Mouse (Mus musculus) ES-E14 (cell line): ENCODE measurements at regions not wholly inside any gene's neighbourhood (a gene's known extent, or its start where the extent isn't known, plus 50 kb on each side); places are given as distances from the start of the nearest gene placed in this dataset.
"Not testable (repeated sequence)": the region's sequence is repeated elsewhere in the genome, so short reads cannot be mapped to it uniquely, and the experiment has no call there.

Experiments
- CHD2 ChIP-seq: IDR thresholded peaks from 2 replicates; pipeline ENCODE4 v1.6.1; 2014; ENCODE audit warnings: mild to moderate bottlenecking, low read depth, low read length, inconsistent platforms
- HCFC1 ChIP-seq: IDR thresholded peaks from 2 replicates; pipeline ENCODE4 v1.6.1; 2012; ENCODE audit warnings: low read length, inconsistent platforms, borderline replicate concordance; ENCODE audit not compliant: insufficient read depth
- MAFK ChIP-seq: IDR thresholded peaks from 2 replicates; pipeline ENCODE4 v1.6.1; 2014; ENCODE audit warnings: mild to moderate bottlenecking, low read depth, low read length, inconsistent platforms; ENCODE audit not compliant: insufficient read depth
- ZC3H11A ChIP-seq: IDR thresholded peaks from 2 replicates; pipeline ENCODE4 v1.6.1; 2012; ENCODE audit warnings: low read depth, mild to moderate bottlenecking, inconsistent platforms, low read length, borderline replicate concordance
- ZNF384 ChIP-seq: IDR thresholded peaks from 2 replicates; pipeline ENCODE4 v1.6.1; 2012; ENCODE audit warnings: low read depth, low read length, inconsistent platforms

DNA sequence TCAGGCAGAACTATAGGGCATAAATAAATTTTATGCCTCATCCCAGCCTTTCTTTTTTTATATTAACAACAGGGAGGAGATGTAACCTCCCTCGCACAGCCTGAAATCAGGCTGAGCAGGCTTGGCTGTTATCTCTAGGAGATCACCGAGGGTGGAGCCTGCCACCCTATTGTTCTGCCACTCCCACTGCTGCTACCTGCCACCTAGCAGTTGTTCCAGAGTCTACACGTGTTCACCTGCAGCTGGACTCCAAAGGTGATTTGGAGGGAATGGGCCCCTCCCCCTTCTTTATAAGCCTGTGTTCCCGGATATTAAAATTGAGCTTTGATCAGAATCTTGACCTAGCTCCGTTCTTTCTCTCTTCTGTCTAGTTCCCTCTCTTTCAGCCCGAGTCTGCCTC is 245.8 kb upstream of the Ube2e2 start:
- not testable (repeated sequence) for TF ChIP-seq ZC3H11A, MAFK, HCFC1, CHD2, ZNF384
